Mouse (Mus musculus): ENCODE measurements around the gene Rnf121. TPM values are rescaled to one million over a fixed set of nuclear protein-coding genes. Genes with fewer than 3 reads are reported as not detected.

Rnf121 gene
- polyA plus RNA-seq (2012; rRNA removed): 10.6 and 12.9 TPM in 2 replicates

GRCm38 (mm10) chr7:102065046-102065891 is at the start of gene Rnf121, which contains the start of the genes Xndc1 and Xntrpc:
TSS of gene Rnf121 (minus strand) at chr7:102065469.
TSS of gene Xndc1 (plus strand) at chr7:102065511.
TSS of gene Xntrpc (plus strand) at chr7:102065713.

DNA sequence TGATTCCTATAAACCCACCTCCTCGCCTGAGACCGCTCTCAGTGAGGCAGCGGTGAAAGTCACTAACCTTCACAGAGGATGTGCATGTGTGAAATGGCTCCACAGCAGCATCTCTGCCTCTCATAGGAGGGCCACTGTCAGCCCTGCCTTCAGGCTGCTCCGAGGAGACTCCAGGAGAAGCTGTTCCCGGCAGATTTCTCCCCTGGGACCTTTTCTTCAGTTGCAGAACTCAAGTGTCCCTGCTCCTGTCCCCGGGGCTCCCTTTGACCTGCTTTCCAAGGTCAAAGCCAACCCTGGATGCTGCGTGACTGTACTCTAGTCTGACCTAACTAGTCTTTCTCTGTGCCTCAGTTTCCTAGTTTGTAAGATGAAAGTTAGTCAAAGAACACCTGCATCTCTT is 43.9 kb upstream of the Rnf121 start, which contains the start of gene Art5:
Art5 (minus strand) TSS at position 319 of the 400 bp plus-strand sequence.

DNA sequence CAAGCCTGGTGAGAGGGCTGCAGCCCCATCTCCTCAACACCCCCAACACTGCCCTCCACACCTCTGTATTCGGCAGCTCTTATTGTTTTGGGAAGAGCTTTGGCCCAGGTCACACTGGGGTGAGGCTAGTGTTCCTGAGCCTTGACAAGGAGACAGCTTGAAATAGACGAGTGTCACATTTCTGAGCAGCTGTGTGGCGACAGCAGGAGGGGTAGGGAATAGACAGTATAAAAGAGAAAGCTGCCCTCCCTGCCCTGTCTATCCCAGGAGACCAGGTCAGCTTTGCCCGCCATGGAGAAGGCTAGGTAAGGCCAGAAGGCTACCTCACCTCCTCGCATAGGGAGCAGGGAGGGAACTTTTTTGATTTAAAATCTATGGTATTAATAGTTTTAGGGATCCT is 36.2 kb upstream of the Rnf121 start, which contains the start of gene Art1:
Art1 (plus strand) TSS at position 257 of the 400 bp plus-strand sequence.

GRCm38 (mm10) chr7:102082816-102083215 is 17.5 kb upstream of the Rnf121 start, which contains the start of gene Trpc2:
TSS of gene Trpc2 (plus strand) at chr7:102083116.

DNA sequence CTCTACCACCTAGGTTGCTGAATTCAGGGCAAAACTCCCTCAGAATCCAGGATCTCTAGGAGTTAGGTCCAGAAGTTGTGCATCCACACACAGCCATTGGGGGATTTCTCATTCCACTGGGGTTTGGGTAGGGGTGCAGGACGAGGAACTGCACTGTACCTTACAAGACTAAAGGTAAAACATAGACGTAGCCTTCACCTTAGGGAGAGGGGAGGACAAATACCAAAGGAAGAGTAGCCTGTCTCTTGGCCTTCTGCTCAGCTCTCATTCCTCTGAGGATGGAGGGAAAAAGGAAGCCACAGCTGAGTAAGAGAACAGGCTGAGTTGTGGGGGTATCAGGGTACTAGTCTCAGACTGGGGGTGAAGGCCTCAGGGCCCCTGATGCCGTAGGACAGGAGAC is 46.7 kb downstream of the Rnf121 start, which contains the start of gene Il18bp:
Il18bp (minus strand) TSS at position 101 of the 400 bp plus-strand sequence.

Other genes with a start within 250 kb of the Rnf121 start
- 0.84 and 1.1 TPM in 2 replicates for gene Phox2a, start 247.2 kb downstream of the Rnf121 start, polyA plus RNA-seq (2012; rRNA removed)
- 74.6 and 87.9 TPM in 2 replicates for gene Inppl1, start 227.2 kb downstream of the Rnf121 start, polyA plus RNA-seq (2012; rRNA removed)
- 5.5 and 6.8 TPM in 2 replicates for gene Folr2, start 208.3 kb downstream of the Rnf121 start, polyA plus RNA-seq (2012; rRNA removed)
- 34.4 and 45.5 TPM in 2 replicates for gene Anapc15, start 201.8 kb downstream of the Rnf121 start, polyA plus RNA-seq (2012; rRNA removed)
- gene Folr1, start 194.7 kb downstream of the Rnf121 start, polyA plus RNA-seq (2012; rRNA removed): 0.87 and 1.6 TPM in 2 replicates
- 136 and 171 TPM in 2 replicates for gene Lamtor1, start 159.6 kb downstream of the Rnf121 start, polyA plus RNA-seq (2012; rRNA removed)
- 0.04 TPM in 1 of 2 replicates, not detected in the other for gene Tomt, start 159.1 kb downstream of the Rnf121 start, polyA plus RNA-seq (2012; rRNA removed)
- gene Lrrc51, start 131.6 kb downstream of the Rnf121 start, polyA plus RNA-seq (2012; rRNA removed): 2.9 and 4.7 TPM in 2 replicates
- 30.8 and 33.0 TPM in 2 replicates for gene Numa1, start 131.4 kb downstream of the Rnf121 start, polyA plus RNA-seq (2012; rRNA removed)
- gene Il18bp, start 46.8 kb downstream of the Rnf121 start, polyA plus RNA-seq (2012; rRNA removed): 1.9 and 2.6 TPM in 2 replicates
- gene Xndc1, start within 50 bp of the Rnf121 start, polyA plus RNA-seq (2012; rRNA removed): 9.8 and 11.4 TPM in 2 replicates
- gene Xntrpc, start 244 bp upstream of the Rnf121 start, polyA plus RNA-seq (2012; rRNA removed): 0.27 and 0.56 TPM in 2 replicates
- gene Trpc2, start 17.6 kb upstream of the Rnf121 start, polyA plus RNA-seq (2012; rRNA removed): 0.38 and 0.76 TPM in 2 replicates
- gene Art1, start 36.3 kb upstream of the Rnf121 start, polyA plus RNA-seq (2012; rRNA removed): 2.2 and 4.2 TPM in 2 replicates
- 0.16 and 0.40 TPM in 2 replicates for gene Art5, start 44.0 kb upstream of the Rnf121 start, polyA plus RNA-seq (2012; rRNA removed)
- gene Chrna10, start 51.4 kb upstream of the Rnf121 start, polyA plus RNA-seq (2012; rRNA removed): 0.04 and 0.08 TPM in 2 replicates
- gene Nup98, start 144.7 kb upstream of the Rnf121 start, polyA plus RNA-seq (2012; rRNA removed): 4.6 and 5.4 TPM in 2 replicates
- 118 and 123 TPM in 2 replicates for gene Pgap2, start 144.7 kb upstream of the Rnf121 start, polyA plus RNA-seq (2012; rRNA removed)
- 48.4 and 53.1 TPM in 2 replicates for gene Rhog, start 190.6 kb upstream of the Rnf121 start, polyA plus RNA-seq (2012; rRNA removed)
- gene Stim1, start 202.3 kb upstream of the Rnf121 start, polyA plus RNA-seq (2012; rRNA removed): 29.9 and 33.5 TPM in 2 replicates

Data from stomach, adult 2 months (tissue).